32 mouse cellular contexts compared by ENCODE assay signal in genomic region chr12:86975761-86976160, GRCm38 (mm10). TPM values are rescaled to one million over a fixed set of nuclear protein-coding genes. Genes with fewer than 3 reads are reported as not detected.
DNase-seq lines count a peak whose midpoint lies in the region; ATAC-seq and TF ChIP-seq lines count a peak whose summit lies in the region.
"Had no signal": no experiment of that assay in that cellular context is flagged by ENCODE, and none has a peak within 500 bp of the region (broad histone marks: within the 10 kb centered on the region; RNA-seq: fewer than 3 reads in every experiment).

No protein-coding gene starts in this region.

- no peaks in the 10 kb centered on the region for H3K9me3 ChIP-seq in hindbrain, embryonic 13.5 days
- H3K9me3 ChIP-seq in hindbrain, embryonic 11.5 days (ENCODE audit: control insufficient read depth, low read length) = no peaks in the 10 kb centered on the region
- H3K9me3 ChIP-seq in ES-Bruce4 (replicated peaks; ENCODE audit: control insufficient read depth, insufficient read depth, low read length, poor library complexity, severe bottlenecking) = no peaks in the 10 kb centered on the region
- H3K9me3 ChIP-seq: embryonic facial prominence, embryonic 15.5 days; heart, embryonic 15.5 days; intestine, embryonic 15.5 days; limb, embryonic 13.5 days; lung, embryonic 15.5 days; stomach, embryonic 15.5 days had no signal

- WGBS in hindbrain, embryonic 13.5 days = 59% methylated on average over 10 of the region's 10 CpGs
- WGBS in hindbrain, embryonic 11.5 days = 64% methylated on average over 10 of the region's 10 CpGs

- H3K27me3 ChIP-seq in hindbrain, embryonic 13.5 days = peaks cover 30% of the 10 kb centered on the region
- peaks cover 2% of the 10 kb centered on the region; the same call in 1 of the 2 replicates for H3K27me3 ChIP-seq in hindbrain, embryonic 11.5 days (ENCODE audit: control insufficient read depth, insufficient read depth, low read length)
- no peaks in the 10 kb centered on the region for H3K27me3 ChIP-seq in ES-Bruce4 (ENCODE audit: control insufficient read depth, insufficient read depth, low read length, poor library complexity, severe bottlenecking)

- H3K36me3 ChIP-seq in hindbrain, embryonic 13.5 days = no peaks in the 10 kb centered on the region
- H3K36me3 ChIP-seq in hindbrain, embryonic 11.5 days (ENCODE audit: control insufficient read depth, insufficient read depth, low read length) = no peaks in the 10 kb centered on the region
- no peaks in the 10 kb centered on the region for H3K36me3 ChIP-seq in ES-Bruce4 (ENCODE audit: control insufficient read depth, insufficient read depth, low read length, poor library complexity, severe bottlenecking)
- H3K36me3 ChIP-seq: embryonic facial prominence, embryonic 15.5 days; heart, embryonic 15.5 days; intestine, embryonic 15.5 days; limb, embryonic 13.5 days; lung, embryonic 15.5 days; stomach, embryonic 15.5 days had no signal

- peak overlapping the region; percentile 88 for H3K27ac ChIP-seq in hindbrain, embryonic 13.5 days
- H3K27ac ChIP-seq in hindbrain, embryonic 11.5 days (ENCODE audit: low read depth, low read length) = no peak overlapping the region
- no peak overlapping the region for H3K27ac ChIP-seq in ES-Bruce4 (ENCODE audit: insufficient read depth, low read length)
- H3K27ac ChIP-seq: embryonic facial prominence, embryonic 15.5 days; heart, embryonic 15.5 days; intestine, embryonic 15.5 days; kidney, postnatal 0 days; limb, embryonic 13.5 days; lung, embryonic 15.5 days; stomach, embryonic 15.5 days had no signal

- TF ChIP-seq POLR2A in ES-Bruce4 (IDR thresholded peaks at IDR 0.05; ENCODE audit: insufficient read depth, low read length) = no peak

- no peak overlapping the region for H3K4me2 ChIP-seq in hindbrain, embryonic 13.5 days
- no peak overlapping the region for H3K4me2 ChIP-seq in hindbrain, embryonic 11.5 days (replicated peaks; ENCODE audit: low read depth, low read length)
- H3K4me2 ChIP-seq: heart, embryonic 15.5 days; intestine, embryonic 15.5 days; limb, embryonic 13.5 days; liver, embryonic 11.5 days; lung, embryonic 15.5 days; midbrain, embryonic 11.5 days; stomach, embryonic 15.5 days had no signal

- TF ChIP-seq CTCF in ES-Bruce4 (IDR thresholded peaks at IDR 0.05; ENCODE audit: low read depth, low read length) = no peak

- no peak for TF ChIP-seq EP300 in ES-Bruce4 (IDR thresholded peaks at IDR 0.05; ENCODE audit: insufficient read depth, low read depth, low read length)

- no peak overlapping the region for H3K4me3 ChIP-seq in hindbrain, embryonic 13.5 days
- H3K4me3 ChIP-seq in hindbrain, embryonic 11.5 days (ENCODE audit: low read depth, low read length) = no peak overlapping the region
- peak overlapping the region; percentile 11; the same call in 1 of the 2 replicates for H3K4me3 ChIP-seq in ES-Bruce4 (ENCODE audit: low read depth, low read length)
- H3K4me3 ChIP-seq: embryonic facial prominence, embryonic 15.5 days; heart, embryonic 15.5 days; intestine, embryonic 15.5 days; limb, embryonic 13.5 days; lung, embryonic 15.5 days; myocyte; stomach, embryonic 15.5 days had no signal

- no peak for ATAC-seq in hindbrain, embryonic 13.5 days (ENCODE audit: low FRiP score)
- no peak for ATAC-seq in hindbrain, embryonic 11.5 days (ENCODE audit: low FRiP score)
- no peak for ATAC-seq in CD4-positive, CD25-positive, alpha-beta regulatory T cell, adult 4 months
- ATAC-seq: forebrain, postnatal 0 days; hindbrain, postnatal 0 days; intestine, embryonic 15.5 days; midbrain, embryonic 16.5 days had no signal

- H3K4me1 ChIP-seq in hindbrain, embryonic 13.5 days (replicated peaks) = peaks cover 50% of the 10 kb centered on the region
- peaks cover 4% of the 10 kb centered on the region; the same call in 1 of the 2 replicates for H3K4me1 ChIP-seq in hindbrain, embryonic 11.5 days (replicated peaks; ENCODE audit: control insufficient read depth, insufficient read depth, low read length)
- H3K4me1 ChIP-seq in ES-Bruce4 (ENCODE audit: control insufficient read depth, insufficient read depth, low read length) = no peaks in the 10 kb centered on the region

- peak; percentile 62 to 64 for DNase-seq in cerebellum, postnatal 10 days
- no peak for DNase-seq in cerebellum, adult 8-10 months
- DNase-seq in hindbrain, embryonic 11.5 days (ENCODE audit: low spot score) = no peak
- DNase-seq in MEL-GATA-1-ER (ENCODE audit: extremely low read depth, low read depth) = peak; percentile 52
- no peak for DNase-seq in adrenal gland, postnatal 14 days
- DNase-seq: adrenal gland, postnatal 36 days; cerebellum, postnatal 36 days; forebrain, postnatal 0 days; kidney, adult 2 months; kidney, postnatal 4 days; right cerebral cortex, postnatal 25 days had no signal

- no peak overlapping the region for H3K9ac ChIP-seq in hindbrain, embryonic 13.5 days
- no peak overlapping the region for H3K9ac ChIP-seq in hindbrain, embryonic 11.5 days (ENCODE audit: low read depth, low read length)
- 0 out of 2 replicates have a peak overlapping the region, but pooled peaks have one; percentile 15 for H3K9ac ChIP-seq in ES-Bruce4 (ENCODE audit: low read depth, poor library complexity, severe bottlenecking)
- H3K9ac ChIP-seq: embryonic facial prominence, embryonic 15.5 days; intestine, embryonic 15.5 days; limb, embryonic 13.5 days; lung, embryonic 15.5 days; stomach, embryonic 15.5 days had no signal

RNA-seq across cellular contexts. Expression of gene Zdhhc22, which starts 14.5 kb away (rescaled TPM):
- polyA plus RNA-seq in hindbrain, embryonic 13.5 days (2015; fragmentation: Nextera tagmentation; extraction: Ambion mirVana) = 12.1 and 13.4 TPM in 2 replicates
- 0.82 and 0.89 TPM in 2 replicates for polyA plus RNA-seq in hindbrain, embryonic 11.5 days (2014; fragmentation: Nextera tagmentation; extraction: Ambion mirVana)
- not detected in 2 replicates for polyA plus RNA-seq in ES-Bruce4 (2011; ENCODE audit: insufficient read depth, insufficient read length, low read depth, missing spikeins)
- polyA plus RNA-seq in CD4-positive, CD25-positive, alpha-beta regulatory T cell, adult 4 months (2017; shearing (Covaris generic)) = under 1 TPM in 1 of 2 experiments, not detected in 1; 0.36 TPM
- 0.59 and 1.1 TPM in 2 replicates for total RNA-seq in adrenal gland, postnatal 14 days (2021)
- total RNA-seq: gastrocnemius, adult 8-10 months; heart, postnatal 25 days; megakaryocyte progenitor cell, adult 5-6 weeks; neutrophil, adult 5-6 weeks had no signal
- polyA plus RNA-seq: gonadal fat pad, adult 2 months; heart, embryonic 15.5 days; limb, embryonic 13.5 days; liver, embryonic 16.5 days had no signal

RNA-seq across cellular contexts. Expression of gene Cipc, which starts 28.9 kb away (rescaled TPM):
- 44.1 and 45.4 TPM in 2 replicates for polyA plus RNA-seq in hindbrain, embryonic 13.5 days (2015; fragmentation: Nextera tagmentation; extraction: Ambion mirVana)
- 32.2 and 39.5 TPM in 2 replicates for polyA plus RNA-seq in hindbrain, embryonic 11.5 days (2014; fragmentation: Nextera tagmentation; extraction: Ambion mirVana)
- 21.2 and 23.5 TPM in 2 replicates for polyA plus RNA-seq in ES-Bruce4 (2011; ENCODE audit: insufficient read depth, insufficient read length, low read depth, missing spikeins)
- 10 to 100 TPM; 20.0 to 29.3 TPM for polyA plus RNA-seq in CD4-positive, CD25-positive, alpha-beta regulatory T cell, adult 4 months (2017; shearing (Covaris generic))
- total RNA-seq in adrenal gland, postnatal 14 days (2021) = 26.2 and 29.1 TPM in 2 replicates

RNA-seq across cellular contexts. Expression of gene Tmem63c, which starts 45.4 kb away (rescaled TPM):
- 6.8 and 7.3 TPM in 2 replicates for polyA plus RNA-seq in hindbrain, embryonic 13.5 days (2015; fragmentation: Nextera tagmentation; extraction: Ambion mirVana)
- 0.66 and 1.4 TPM in 2 replicates for polyA plus RNA-seq in hindbrain, embryonic 11.5 days (2014; fragmentation: Nextera tagmentation; extraction: Ambion mirVana)
- 0.99 and 1.1 TPM in 2 replicates for polyA plus RNA-seq in ES-Bruce4 (2011; ENCODE audit: insufficient read depth, insufficient read length, low read depth, missing spikeins)
- 1 to 10 TPM in 1 of 2 experiments, under 1 TPM in 1; 0.54 to 1.1 TPM for polyA plus RNA-seq in CD4-positive, CD25-positive, alpha-beta regulatory T cell, adult 4 months (2017; shearing (Covaris generic))
- total RNA-seq in adrenal gland, postnatal 14 days (2021) = 1.3 and 1.4 TPM in 2 replicates
- total RNA-seq: megakaryocyte progenitor cell, adult 5-6 weeks; neutrophil, adult 5-6 weeks had no signal
- polyA plus RNA-seq: liver, embryonic 11.5 days; liver, embryonic 16.5 days; myocyte had no signal

Comparison
In these comparisons a context has a peak if more than half of its experiments do, and no peak if none do; other contexts are left out.
1. DNase-seq: peak in cerebellum, postnatal 10 days (2 of 2) and MEL-GATA-1-ER (single experiment); none in cerebellum, adult 8-10 months (single experiment), hindbrain, embryonic 11.5 days (single experiment) and adrenal gland, postnatal 14 days (single experiment).